Mouse (Mus musculus) G1E (cell line): Measurements from ENCODE around the gene Agbl4.

Source experiments
- CTCF ChIP-seq: IDR thresholded peaks from 2 replicates; pipeline ENCODE4 v1.5.1; 2012; ENCODE audit warnings: low read depth, low read length, inconsistent platforms, mixed read lengths
- GATA1 ChIP-seq: IDR thresholded peaks from 2 replicates; pipeline ENCODE4 v1.6.1; 2012; ENCODE audit warnings: borderline replicate concordance, low read length, inconsistent platforms, mixed read lengths
- GATA2 ChIP-seq: IDR thresholded peaks from 2 replicates; pipeline ENCODE4 v1.6.1; 2012; ENCODE audit warnings: low read depth, low read length, inconsistent platforms, borderline replicate concordance
- TAL1 ChIP-seq: conservative IDR thresholded peaks from 2 replicates; pipeline ENCODE4 v1.6.1; 2012; ENCODE audit warnings: low read depth, low read length, inconsistent platforms, mixed read lengths

GRCm38 (mm10) chr4:111681926-111682325 is 1284.5 kb downstream of the Agbl4 start:
- TF ChIP-seq CTCF (no peak), TAL1 (no peak), GATA1 (no peak), GATA2 (no peak)
